Mouse (Mus musculus) embryo, embryonic 9.5 days (tissue): ENCODE measurements at regions not wholly inside any gene's neighbourhood (a gene's known extent, or its start where the extent isn't known, plus 50 kb on each side); places are given as distances from the start of the nearest gene placed in this dataset.

ENCODE experiments used
- DNase-seq: peaks from one replicate; pipeline ENCODE4 v3.0.0-alpha.2; 2017; ENCODE audit errors: extremely low spot score

DNA sequence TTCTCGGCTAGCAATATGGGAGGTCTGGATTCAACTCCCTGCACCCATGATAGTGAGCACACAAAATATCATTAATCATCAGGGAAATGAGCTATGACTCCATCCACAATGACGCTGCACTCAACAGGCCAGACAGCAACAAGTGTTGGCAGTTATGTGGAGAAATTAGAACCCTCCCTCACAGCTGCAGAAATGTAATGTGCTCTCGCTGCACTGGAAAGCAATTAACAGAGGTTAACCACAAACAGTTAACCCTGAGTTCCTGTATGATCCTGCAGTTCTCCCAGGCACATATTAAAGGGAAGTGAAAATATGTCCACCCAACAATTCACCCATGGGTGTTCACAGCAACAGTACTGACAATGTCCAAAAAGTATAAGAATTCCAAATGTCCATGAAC, 54.0 kb upstream of the Jade2 start:
- no peak for DNase-seq

DNA sequence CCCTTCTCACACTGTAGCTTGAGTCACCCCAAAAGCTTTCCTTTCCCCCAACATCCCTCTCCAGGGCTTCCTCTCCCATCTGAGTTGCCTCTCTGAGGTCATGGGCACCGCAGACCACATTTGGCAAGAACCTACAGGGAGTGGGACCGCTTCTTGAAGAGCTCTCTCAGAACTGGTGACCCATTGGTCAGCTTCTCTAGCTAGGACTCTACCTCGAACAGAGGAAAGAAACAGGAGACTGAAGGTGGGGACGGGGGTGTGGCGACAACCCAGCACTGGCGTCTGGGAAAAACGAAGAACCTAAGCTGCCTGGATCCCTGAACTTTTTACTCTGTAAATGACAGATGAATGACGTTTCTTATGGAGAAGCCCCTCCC, 51.8 kb upstream of the Cdkn2aipnl start:
- DNase-seq, result peak; percentile 15

DNA sequence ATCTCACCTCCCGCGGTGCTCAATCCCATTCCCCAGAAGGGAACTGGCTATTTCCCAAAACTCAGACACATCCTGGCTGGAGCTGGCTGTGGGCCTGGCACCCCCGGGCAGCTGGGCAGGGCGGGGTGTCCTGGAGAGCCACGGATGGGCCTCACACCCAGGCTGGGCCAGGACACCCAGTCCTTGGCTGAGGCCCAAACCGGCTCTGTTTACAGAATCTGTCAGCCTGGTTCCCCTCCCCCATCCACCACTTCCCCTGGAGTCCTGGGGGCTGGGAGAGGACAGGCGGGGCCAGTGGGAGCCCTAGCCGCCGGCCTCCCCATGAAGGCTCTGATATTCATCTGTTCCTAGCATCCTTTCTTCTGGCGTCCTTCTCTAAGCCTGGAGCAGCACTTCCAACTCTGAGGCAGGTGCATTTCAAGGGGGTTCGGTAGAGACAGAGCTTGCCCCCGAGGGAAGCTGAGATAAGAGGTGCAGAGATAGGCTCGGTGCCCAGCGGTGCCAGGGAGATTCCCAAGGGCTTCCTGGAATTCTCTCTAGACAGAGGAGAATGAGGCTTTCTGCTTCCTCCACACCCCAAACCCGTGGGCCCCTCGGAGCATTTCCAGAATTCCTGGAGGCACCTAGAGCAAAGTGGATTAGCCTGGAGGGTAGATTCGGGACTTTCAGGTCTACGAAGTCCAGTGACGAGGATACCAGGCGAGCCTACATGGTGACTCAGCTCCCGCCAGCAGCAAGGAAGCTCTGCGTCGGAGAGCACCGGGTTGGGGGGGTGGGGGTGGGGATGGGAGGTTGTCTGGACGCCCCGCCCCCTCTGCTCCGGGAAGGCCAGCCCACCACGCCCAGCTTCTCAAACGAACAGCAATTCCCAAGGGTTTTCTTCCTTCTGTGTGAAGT, 51.2 kb upstream of the Cdkn2aipnl start:
- DNase-seq, result peak; percentile 67
